ENCODE assay signal across 8 mouse cellular contexts in genomic region chr13:52929209-52930171, GRCm38 (mm10). TPM values are rescaled to one million over a fixed set of nuclear protein-coding genes. Genes with fewer than 3 reads are reported as not detected.
DNase-seq lines count a peak whose midpoint lies in the region; ATAC-seq lines count a peak whose summit lies in the region.

Gene Auh, minus strand, starts transcription at chr13:52929681.

- peaks cover 3% of the 10 kb centered on the region; the same call in 1 of the 2 replicates for H3K4me1 ChIP-seq in hindbrain, embryonic 11.5 days (replicated peaks; ENCODE audit: control insufficient read depth, insufficient read depth, low read length)

- ATAC-seq in hindbrain, embryonic 11.5 days (ENCODE audit: low FRiP score) = peak; percentile 97

- H3K36me3 ChIP-seq in hindbrain, embryonic 11.5 days (ENCODE audit: control insufficient read depth, insufficient read depth, low read length) = no peaks in the 10 kb centered on the region

- H3K4me3 ChIP-seq in hindbrain, embryonic 11.5 days (ENCODE audit: low read depth, low read length) = peak within 1 kb of the TSS; percentile 55

- no peaks in the 10 kb centered on the region for H3K9me3 ChIP-seq in hindbrain, embryonic 11.5 days (ENCODE audit: control insufficient read depth, low read length)

- H3K27me3 ChIP-seq in hindbrain, embryonic 11.5 days (ENCODE audit: control insufficient read depth, insufficient read depth, low read length) = no peaks in the 10 kb centered on the region

- H3K9ac ChIP-seq in hindbrain, embryonic 11.5 days (ENCODE audit: low read depth, low read length) = peak within 1 kb of the TSS; percentile 50

- peak; percentile 95 for DNase-seq in Muller cell, postnatal 12 days (ENCODE audit: inconsistent ontology term)
- peak; percentile 85 for DNase-seq in cerebellum, adult 9-10 months
- DNase-seq in frontal cortex, adult 2 months (ENCODE audit: extremely low spot score in 1 of 2, low spot score in 1 of 2) = peak; percentile 39 to 76
- peak; percentile 96 for DNase-seq in hindbrain, embryonic 11.5 days (ENCODE audit: low spot score)
- peak; percentile 68 to 70 for DNase-seq in layer of hippocampus, postnatal 25 days (ENCODE audit: extremely low spot score in 1 of 2, low spot score in 1 of 2)
- DNase-seq in lung, postnatal 36 days = peak; percentile 92
- peak; percentile 95 for DNase-seq in retina, postnatal 1 day
- peak; percentile 74 to 76 for DNase-seq in urinary bladder, adult 18-20 months (ENCODE audit: low spot score in 2 of 2)

- peak within 1 kb of the TSS; percentile 52 for H3K4me2 ChIP-seq in hindbrain, embryonic 11.5 days (replicated peaks; ENCODE audit: low read depth, low read length)

- under 1% methylated on average over 63 of the region's 63 CpGs for WGBS in hindbrain, embryonic 11.5 days

- peak within 1 kb of the TSS; percentile 49 for H3K27ac ChIP-seq in hindbrain, embryonic 11.5 days (ENCODE audit: low read depth, low read length)

RNA-seq across cellular contexts. Expression of gene Auh, which starts in this region (rescaled TPM):
- polyA plus RNA-seq in frontal cortex, adult 2 months (2012; rRNA removed) = 89.2 and 100 TPM in 2 replicates
- 44.3 and 46.9 TPM in 2 replicates for polyA plus RNA-seq in hindbrain, embryonic 11.5 days (2014; fragmentation: Nextera tagmentation; extraction: Ambion mirVana)
- total RNA-seq in layer of hippocampus, postnatal 25 days (2021) = 100 to 1,000 TPM; 104 to 110 TPM

Comparison
In these comparisons a context has a peak if more than half of its experiments do, and no peak if none do; other contexts are left out.
1. Peak in every context shown above with its lines: DNase-seq, ATAC-seq, H3K4me3 ChIP-seq and H3K27ac ChIP-seq.